Mouse (Mus musculus) testis, adult 2 months (tissue): ENCODE measurements at regions not wholly inside any gene's neighbourhood (a gene's known extent, or its start where the extent isn't known, plus 50 kb on each side); places are given as distances from the start of the nearest gene placed in this dataset.

ENCODE experiments used
- H3K27ac ChIP-seq: fragments of 200-500 bp; 2 replicates; pipeline ENCODE4 v1.5.1; 2012; ENCODE audit warnings: low read depth, low read length; ENCODE audit not compliant: control insufficient read depth, insufficient read depth
- H3K27me3 ChIP-seq: fragments of 200-500 bp; 2 replicates; pipeline ENCODE4 v1.6.1; 2012; ENCODE audit warnings: mild to moderate bottlenecking, low read length, moderate library complexity; ENCODE audit not compliant: control insufficient read depth, insufficient read depth
- H3K36me3 ChIP-seq: fragments of 200-500 bp; 2 replicates; pipeline ENCODE4 v1.6.1; 2012; ENCODE audit warnings: mild to moderate bottlenecking, low read length; ENCODE audit not compliant: control insufficient read depth, insufficient read depth
- H3K4me1 ChIP-seq: fragments of 200-500 bp; 2 replicates; pipeline ENCODE4 v1.6.1; 2012; ENCODE audit warnings: low read length; ENCODE audit not compliant: control insufficient read depth, insufficient read depth
- H3K4me3 ChIP-seq: fragments of 200-500 bp; 2 replicates; pipeline ENCODE4 v1.5.1; 2012; ENCODE audit warnings: low read depth, mild to moderate bottlenecking, low read length, moderate library complexity, mixed read lengths; ENCODE audit not compliant: control insufficient read depth
- CTCF ChIP-seq: fragments of 200-500 bp; IDR thresholded peaks from 2 replicates; pipeline ENCODE4 v1.5.1; 2012; ENCODE audit warnings: low read depth, mild to moderate bottlenecking, inconsistent platforms, low read length, moderate library complexity; ENCODE audit not compliant: control insufficient read depth, insufficient read depth, insufficient replicate concordance
- POLR2A ChIP-seq: fragments of 200-500 bp; IDR thresholded peaks from 2 replicates; pipeline ENCODE4 v1.6.1; 2012; ENCODE audit warnings: low read depth, mild to moderate bottlenecking, inconsistent platforms, low read length, moderate library complexity; ENCODE audit not compliant: control insufficient read depth

- TF ChIP-seq POLR2A = no peak
- TF ChIP-seq CTCF = no peak
Observed at GRCm38 (mm10) chr13:102595602-102596001, 97.8 kb upstream of the Cd180 start.

GRCm38 (mm10) chr13:102596101-102596500 is 97.3 kb upstream of the Cd180 start:
- H3K27me3 ChIP-seq = no peaks in the 10 kb centered on the region
- H3K4me1 ChIP-seq = no peaks in the 10 kb centered on the region
- H3K36me3 ChIP-seq = no peaks in the 10 kb centered on the region
- TF ChIP-seq CTCF (no peak), POLR2A (no peak)
- H3K27ac ChIP-seq = no peak overlapping the region
- H3K4me3 ChIP-seq = no peak overlapping the region

More at GRCm38 (mm10) chr13:102595602-102596001, 97.8 kb upstream of the Cd180 start:
- Histone ChIP-seq H3K27ac (no peak overlapping the region), H3K27me3 (no peaks in the 10 kb centered on the region), H3K4me1 (no peaks in the 10 kb centered on the region), H3K4me3 (no peak overlapping the region), H3K36me3 (no peaks in the 10 kb centered on the region)

GRCm38 (mm10) chr13:102598181-102598580 is 95.2 kb upstream of the Cd180 start:
- no peaks in the 10 kb centered on the region for H3K4me1 ChIP-seq
- H3K27me3 ChIP-seq = no peaks in the 10 kb centered on the region
- H3K4me3 ChIP-seq = no peak overlapping the region
- TF ChIP-seq CTCF (no peak), POLR2A (no peak)
- H3K36me3 ChIP-seq = no peaks in the 10 kb centered on the region
- H3K27ac ChIP-seq = no peak overlapping the region

GRCm38 (mm10) chr13:102599602-102600001 is 93.8 kb upstream of the Cd180 start:
- no peaks in the 10 kb centered on the region for H3K36me3 ChIP-seq
- no peak overlapping the region for H3K27ac ChIP-seq
- TF ChIP-seq POLR2A (no peak), CTCF (no peak)
- no peak overlapping the region for H3K4me3 ChIP-seq
- H3K27me3 ChIP-seq = no peaks in the 10 kb centered on the region
- no peaks in the 10 kb centered on the region for H3K4me1 ChIP-seq

- H3K4me1 ChIP-seq = no peaks in the 10 kb centered on the region
- H3K36me3 ChIP-seq = no peaks in the 10 kb centered on the region
- no peaks in the 10 kb centered on the region for H3K27me3 ChIP-seq
- no peak overlapping the region for H3K27ac ChIP-seq
- no peak overlapping the region for H3K4me3 ChIP-seq
- TF ChIP-seq CTCF (no peak), POLR2A (no peak)
Observed at GRCm38 (mm10) chr13:102600026-102600425, 93.3 kb upstream of the Cd180 start.

GRCm38 (mm10) chr13:102624461-102624860 is 68.9 kb upstream of the Cd180 start:
- no peak overlapping the region for H3K27ac ChIP-seq
- TF ChIP-seq POLR2A (no peak), CTCF (no peak)

GRCm38 (mm10) chr13:102625171-102625835 is 68.1 kb upstream of the Cd180 start:
- H3K4me3 ChIP-seq = no peak overlapping the region
- no peaks in the 10 kb centered on the region for H3K36me3 ChIP-seq
- peak overlapping the region; percentile 74; the same call in 1 of the 2 replicates for H3K27ac ChIP-seq
- H3K27me3 ChIP-seq = no peaks in the 10 kb centered on the region
- peaks cover 2% of the 10 kb centered on the region; the same call in 1 of the 2 replicates for H3K4me1 ChIP-seq
- no peak for TF ChIP-seq CTCF
- TF ChIP-seq POLR2A = no peak

More at GRCm38 (mm10) chr13:102624461-102624860, 68.9 kb upstream of the Cd180 start:
- Histone ChIP-seq H3K4me1 (peaks cover 2% of the 10 kb centered on the region; the same call in 1 of the 2 replicates), H3K36me3 (no peaks in the 10 kb centered on the region), H3K27me3 (no peaks in the 10 kb centered on the region), H3K4me3 (no peak overlapping the region)
